Mouse (Mus musculus) inflammation-experienced regulatory T-cells, adult 6 months (primary cell): ENCODE measurements around the gene Rab13. TPM values are rescaled to one million over a fixed set of nuclear protein-coding genes. Genes with fewer than 3 reads are reported as not detected.

Experiments used
- ATAC-seq: one replicate; pipeline ENCODE4 v1.8.0; 2017
- polyA plus RNA-seq, 3 experiments: library from polyadenylated mRNA; unstranded; fragments of 100-300 nt; shearing (Covaris generic); gene quantifications; one replicate each; pipeline ENCODE4 v1.2.1; 2017

The Rab13 gene
- polyA plus RNA-seq, 3 experiments from 2014 or later = 0.58 to 0.94 TPM; not detected in 1

- no peak for ATAC-seq
These were observed 49.8 kb downstream of the Rab13 start for GRCm38 (mm10) chr3:90263121-90263771.

- ATAC-seq = no peak
These were observed 51.2 kb downstream of the Rab13 start for GRCm38 (mm10) chr3:90264687-90265033.

GRCm38 (mm10) chr3:90265034-90265931, 51.8 kb downstream of the Rab13 start, which contains the start of gene Dennd4b:
Gene Dennd4b, plus strand, starts transcription at chr3:90265185.
- peak; percentile 90 for ATAC-seq

GRCm38 (mm10) chr3:90265932-90266741, 52.6 kb downstream of the Rab13 start:
- ATAC-seq = peak; percentile 43

GRCm38 (mm10) chr3:90266901-90267775, 53.6 kb downstream of the Rab13 start:
- no peak for ATAC-seq

- no peak for ATAC-seq
These were observed 54.7 kb downstream of the Rab13 start for GRCm38 (mm10) chr3:90268190-90268589.

GRCm38 (mm10) chr3:90268971-90269370, 55.5 kb downstream of the Rab13 start:
- no peak for ATAC-seq

GRCm38 (mm10) chr3:90270784-90271183, 57.3 kb downstream of the Rab13 start:
- no peak for ATAC-seq

GRCm38 (mm10) chr3:90272170-90272569, 58.7 kb downstream of the Rab13 start:
- ATAC-seq = no peak

- ATAC-seq = no peak
These were observed 60.4 kb downstream of the Rab13 start for GRCm38 (mm10) chr3:90273855-90274254.

- ATAC-seq = no peak
These were observed 61.8 kb downstream of the Rab13 start for GRCm38 (mm10) chr3:90275286-90275685.

Other genes with a start within 250 kb of the Rab13 start
- gene Hax1, start 214.9 kb upstream of the Rab13 start, polyA plus RNA-seq = 10 to 100 TPM; 59.6 to 87.0 (median 74.0) TPM
- 100 to 1,000 TPM; 323 to 414 (median 404) TPM for gene 4933434E20Rik, start 162.1 kb upstream of the Rab13 start, polyA plus RNA-seq
- gene Ubap2l, start 161.1 kb upstream of the Rab13 start, polyA plus RNA-seq = 100 to 1,000 TPM; 204 to 305 (median 225) TPM
- 100 to 1,000 TPM; 843 to 975 (median 918) TPM for gene Tpm3, start 141.0 kb upstream of the Rab13 start, polyA plus RNA-seq
- gene Nup210l, start 109.6 kb upstream of the Rab13 start, polyA plus RNA-seq = under 1 TPM; 0.18 to 0.51 (median 0.49) TPM
- 1,000 to 10,000 TPM; 3,921 to 9,955 (median 8,802) TPM for gene Rps27, start within 50 bp of the Rab13 start, polyA plus RNA-seq
- gene Jtb, start 17.9 kb downstream of the Rab13 start, polyA plus RNA-seq = 10 to 100 TPM; 61.4 to 73.4 (median 68.5) TPM
- not detected for gene Creb3l4, start 29.8 kb downstream of the Rab13 start, polyA plus RNA-seq
- 10 to 100 TPM; 35.0 to 72.7 (median 59.5) TPM for gene Slc39a1, start 34.5 kb downstream of the Rab13 start, polyA plus RNA-seq
- 10 to 100 TPM; 35.6 to 48.0 (median 37.0) TPM for gene Crtc2, start 40.5 kb downstream of the Rab13 start, polyA plus RNA-seq
- gene Dennd4b, start 51.5 kb downstream of the Rab13 start, polyA plus RNA-seq = 10 to 100 TPM; 19.6 to 25.8 (median 24.2) TPM
- 10 to 100 TPM; 14.9 to 34.0 (median 28.3) TPM for gene Gatad2b, start 79.5 kb downstream of the Rab13 start, polyA plus RNA-seq
- gene Slc27a3, start 176.2 kb downstream of the Rab13 start, polyA plus RNA-seq = under 1 TPM in 1 of 3 experiments, not detected in 2; 0.31 TPM
- gene Ints3, start 219.9 kb downstream of the Rab13 start, polyA plus RNA-seq = 10 to 100 TPM; 15.6 to 18.0 (median 17.6) TPM